Mouse (Mus musculus): ENCODE results near the gene Actn4.

DNA sequence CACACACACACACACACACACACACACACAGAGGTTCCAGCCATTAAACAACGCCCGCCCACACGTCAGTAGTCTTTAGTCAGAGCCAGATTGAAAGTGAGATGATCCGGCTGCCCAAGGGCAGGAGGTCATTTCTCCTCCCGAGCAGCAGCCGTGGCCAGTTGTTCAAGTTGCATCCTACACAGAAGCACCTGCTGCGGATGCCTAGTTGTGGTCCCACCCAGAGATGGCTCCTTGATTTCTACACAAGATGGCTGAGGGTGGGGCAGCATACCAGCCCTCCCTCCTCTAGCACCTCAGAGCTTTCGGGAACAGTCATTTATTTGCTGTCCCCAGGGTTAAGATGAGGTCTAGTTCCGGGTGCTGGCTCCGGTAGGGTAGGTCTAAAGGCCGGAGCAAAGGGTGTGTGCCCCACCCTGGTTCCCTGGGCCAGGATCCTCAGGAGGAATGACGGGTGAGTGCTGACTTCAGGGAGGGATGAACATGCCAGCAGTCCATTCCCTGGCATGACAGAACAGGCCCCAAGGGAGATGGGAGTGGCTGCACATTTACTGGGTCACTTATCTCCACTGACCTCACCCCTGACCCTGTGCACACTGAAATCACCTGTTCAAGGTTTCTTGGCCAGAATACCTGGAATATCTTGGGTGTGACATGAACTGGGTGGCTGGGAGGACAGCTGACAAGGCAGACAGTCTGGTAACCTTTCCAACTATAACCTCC is 7.7 kb upstream of the Actn4 start:
- no peak for TF ChIP-seq CTCF (IDR thresholded peaks at IDR 0.05; ENCODE audit: borderline replicate concordance, insufficient read depth, low read depth, low read length)
- TF ChIP-seq POLR2A (IDR thresholded peaks at IDR 0.05; ENCODE audit: borderline replicate concordance, insufficient read depth, low read length), result no peak

All from cerebellum, adult 2 months (tissue).